Mouse (Mus musculus) kidney, embryonic 15.5 days (tissue): ENCODE data around the gene Gucy2c. TPM values are rescaled to one million over a fixed set of nuclear protein-coding genes. Genes with fewer than 3 reads are reported as not detected.
A peak's percentile ranks its signal among the peaks of the same experiment; 100 is the strongest.

Experiments used
- ATAC-seq: fragments of 200-750 bp; cut with Nextera tagmentation; replicated peaks from 2 replicates; pipeline ENCODE4 v1.8.0; 2017; ENCODE audit warnings: moderate TSS enrichment; ENCODE audit not compliant: low FRiP score
- H3K27ac ChIP-seq: fragments of 300-500 bp; sonication (generic); 2 replicates; pipeline ENCODE4 v1.5.1; 2015; ENCODE audit warnings: mild to moderate bottlenecking, inconsistent platforms
- H3K27me3 ChIP-seq: fragments of 300-500 bp; sonication (generic); 2 replicates; pipeline ENCODE4 v1.6.1; 2015; ENCODE audit warnings: inconsistent platforms
- H3K36me3 ChIP-seq: fragments of 300-500 bp; sonication (generic); 2 replicates; pipeline ENCODE4 v1.6.1; 2015; ENCODE audit warnings: inconsistent platforms
- H3K4me1 ChIP-seq: fragments of 300-500 bp; sonication (generic); 2 replicates; pipeline ENCODE4 v1.6.1; 2015; ENCODE audit warnings: inconsistent platforms
- H3K4me2 ChIP-seq: fragments of 300-500 bp; sonication (generic); 2 replicates; pipeline ENCODE4 v1.6.1; 2015; ENCODE audit warnings: moderate library complexity, mild to moderate bottlenecking, inconsistent platforms
- H3K4me3 ChIP-seq: fragments of 300-500 bp; sonication (generic); replicated peaks from 2 replicates; pipeline ENCODE4 v1.5.1; 2015; ENCODE audit warnings: mild to moderate bottlenecking, inconsistent platforms
- H3K9ac ChIP-seq: fragments of 300-500 bp; sonication (generic); 2 replicates; pipeline ENCODE4 v1.6.1; 2015; ENCODE audit warnings: mild to moderate bottlenecking, inconsistent platforms
- H3K9me3 ChIP-seq: fragments of 300-500 bp; sonication (generic); replicated peaks from 2 replicates; pipeline ENCODE4 v1.6.1; 2016; ENCODE audit warnings: inconsistent platforms
- WGBS: fragments of 180-500 bp; shearing (Covaris S2); methylation state at CpG from one replicate; pipeline ENCODE4 v1.1.7; 2015; ENCODE audit warnings: mixed read lengths; 5-methylcytosine and 5-hydroxymethylcytosine counted together
- polyA plus RNA-seq: library from polyadenylated mRNA; unstranded; fragments of >200 nt; fragmentation: Nextera tagmentation; extraction: Ambion mirVana; gene quantifications from 2 replicates; pipeline ENCODE4 v1.2.1, GENCODE M21; 2015

The Gucy2c gene
- 0.08 and 0.71 TPM in 2 replicates for polyA plus RNA-seq

GRCm38 (mm10) chr6:136781377-136781986 is at the start of gene Gucy2c:
Gene Gucy2c (minus strand): TSS chr6:136781765.
- no peak within 1 kb of the TSS for H3K4me2 ChIP-seq
- no peaks in the 10 kb centered on the region for H3K4me1 ChIP-seq
- H3K27me3 ChIP-seq: no peaks in the 10 kb centered on the region
- H3K9ac ChIP-seq: no peak within 1 kb of the TSS
- no peaks in the 10 kb centered on the region for H3K36me3 ChIP-seq
- H3K27ac ChIP-seq: no peak within 1 kb of the TSS
- ATAC-seq: no peak
- no peak within 1 kb of the TSS for H3K4me3 ChIP-seq
- WGBS: 70% methylated on average over 20 of the region's 20 CpGs
- H3K9me3 ChIP-seq: no peaks in the 10 kb centered on the region

- Histone ChIP-seq H3K9ac (peak overlapping the region; percentile 52), H3K4me2 (peak overlapping the region; percentile 72), H3K27ac (peak overlapping the region; percentile 87), H3K36me3 (peaks cover 21% of the 10 kb centered on the region), H3K4me1 (peaks cover 10% of the 10 kb centered on the region), H3K9me3 (no peaks in the 10 kb centered on the region), H3K4me3 (peak overlapping the region; percentile 99), H3K27me3 (no peaks in the 10 kb centered on the region)
- WGBS: 32% methylated on average over 4 of the region's 4 CpGs
- no peak for ATAC-seq
Measured at GRCm38 (mm10) chr6:136828681-136829080, 47.1 kb upstream of the Gucy2c start.

GRCm38 (mm10) chr6:136827881-136828561 is 46.5 kb upstream of the Gucy2c start, which contains the start of gene Wbp11:
Gene Wbp11 (minus strand): TSS chr6:136828233.
- Histone ChIP-seq H3K27me3 (no peaks in the 10 kb centered on the region), H3K9ac (peak within 1 kb of the TSS; percentile 99), H3K9me3 (no peaks in the 10 kb centered on the region), H3K4me2 (peak within 1 kb of the TSS; percentile 72), H3K27ac (peak within 1 kb of the TSS; percentile 87), H3K4me3 (peak within 1 kb of the TSS; percentile 99), H3K4me1 (peaks cover 10% of the 10 kb centered on the region), H3K36me3 (peaks cover 23% of the 10 kb centered on the region)
- WGBS: under 1% methylated on average over 45 of the region's 45 CpGs
- peak; percentile 100 for ATAC-seq

GRCm38 (mm10) chr6:136827516-136827880 is 45.9 kb upstream of the Gucy2c start, which contains the start of gene BC049715:
Gene BC049715 (plus strand): TSS chr6:136827626.
- no peaks in the 10 kb centered on the region for H3K27me3 ChIP-seq
- peak within 1 kb of the TSS; percentile 99 for H3K9ac ChIP-seq
- peaks cover 29% of the 10 kb centered on the region for H3K36me3 ChIP-seq
- WGBS: under 1% methylated on average over 34 of the region's 34 CpGs
- no peak for ATAC-seq
- peak within 1 kb of the TSS; percentile 87 for H3K27ac ChIP-seq
- peaks cover 10% of the 10 kb centered on the region for H3K4me1 ChIP-seq
- H3K4me2 ChIP-seq: peak within 1 kb of the TSS; percentile 72
- H3K9me3 ChIP-seq: no peaks in the 10 kb centered on the region
- peak within 1 kb of the TSS; percentile 99 for H3K4me3 ChIP-seq

GRCm38 (mm10) chr6:136827116-136827515 is 45.6 kb upstream of the Gucy2c start:
- Histone ChIP-seq H3K36me3 (peaks cover 32% of the 10 kb centered on the region), H3K4me2 (peak overlapping the region; percentile 72), H3K27me3 (no peaks in the 10 kb centered on the region), H3K27ac (peak overlapping the region; percentile 86; the same call in 1 of the 2 replicates), H3K9me3 (no peaks in the 10 kb centered on the region), H3K4me3 (peak overlapping the region; percentile 99), H3K9ac (peak overlapping the region; percentile 99), H3K4me1 (peaks cover 10% of the 10 kb centered on the region)
- 11% methylated on average over 7 of the region's 7 CpGs for WGBS
- ATAC-seq: no peak

GRCm38 (mm10) chr6:136824987-136825386 is 43.4 kb upstream of the Gucy2c start:
- 89% methylated on average over 8 of the region's 8 CpGs for WGBS
- Histone ChIP-seq H3K27ac (no peak overlapping the region), H3K4me3 (no peak overlapping the region), H3K4me1 (peaks cover 10% of the 10 kb centered on the region), H3K9me3 (no peaks in the 10 kb centered on the region), H3K4me2 (no peak overlapping the region), H3K36me3 (peaks cover 54% of the 10 kb centered on the region), H3K27me3 (no peaks in the 10 kb centered on the region), H3K9ac (no peak overlapping the region)
- ATAC-seq: no peak

GRCm38 (mm10) chr6:136821086-136821485 is 39.5 kb upstream of the Gucy2c start:
- H3K9ac ChIP-seq: no peak overlapping the region
- no peaks in the 10 kb centered on the region for H3K4me1 ChIP-seq
- H3K9me3 ChIP-seq: no peaks in the 10 kb centered on the region
- ATAC-seq: 0 out of 2 replicates have a peak, but pooled peaks have one; percentile 36
- 91% methylated on average over 18 of the region's 18 CpGs for WGBS
- no peak overlapping the region for H3K27ac ChIP-seq
- no peak overlapping the region for H3K4me2 ChIP-seq
- no peak overlapping the region for H3K4me3 ChIP-seq
- H3K27me3 ChIP-seq: no peaks in the 10 kb centered on the region
- peaks cover 92% of the 10 kb centered on the region for H3K36me3 ChIP-seq

- no peak overlapping the region for H3K9ac ChIP-seq
- no peak overlapping the region for H3K27ac ChIP-seq
- no peaks in the 10 kb centered on the region for H3K9me3 ChIP-seq
- H3K36me3 ChIP-seq: peaks cover 94% of the 10 kb centered on the region
- H3K4me3 ChIP-seq: no peak overlapping the region
- ATAC-seq: no peak
- H3K4me2 ChIP-seq: no peak overlapping the region
- WGBS: 96% methylated on average over 21 of the region's 21 CpGs
- H3K4me1 ChIP-seq: no peaks in the 10 kb centered on the region
- no peaks in the 10 kb centered on the region for H3K27me3 ChIP-seq
Measured at GRCm38 (mm10) chr6:136820381-136820780, 38.8 kb upstream of the Gucy2c start.

- Histone ChIP-seq H3K9ac (no peak overlapping the region), H3K4me2 (no peak overlapping the region), H3K9me3 (no peaks in the 10 kb centered on the region), H3K36me3 (peaks cover 98% of the 10 kb centered on the region), H3K27ac (no peak overlapping the region), H3K27me3 (no peaks in the 10 kb centered on the region), H3K4me1 (no peaks in the 10 kb centered on the region), H3K4me3 (no peak overlapping the region)
- no peak for ATAC-seq
- WGBS: 89% methylated on average over 3 of the region's 3 CpGs
Measured at GRCm38 (mm10) chr6:136817549-136817948, 36.0 kb upstream of the Gucy2c start.

GRCm38 (mm10) chr6:136816826-136817225 is 35.3 kb upstream of the Gucy2c start:
- Histone ChIP-seq H3K27ac (no peak overlapping the region), H3K4me3 (no peak overlapping the region), H3K4me2 (no peak overlapping the region), H3K36me3 (peaks cover 98% of the 10 kb centered on the region), H3K9me3 (no peaks in the 10 kb centered on the region), H3K4me1 (no peaks in the 10 kb centered on the region), H3K9ac (no peak overlapping the region), H3K27me3 (no peaks in the 10 kb centered on the region)
- no peak for ATAC-seq
- WGBS: 92% methylated on average over 21 of the region's 21 CpGs

GRCm38 (mm10) chr6:136815381-136815780 is 33.8 kb upstream of the Gucy2c start:
- Histone ChIP-seq H3K27ac (no peak overlapping the region), H3K27me3 (no peaks in the 10 kb centered on the region), H3K36me3 (peaks cover 86% of the 10 kb centered on the region), H3K4me3 (no peak overlapping the region), H3K4me1 (no peaks in the 10 kb centered on the region), H3K9me3 (no peaks in the 10 kb centered on the region), H3K9ac (no peak overlapping the region), H3K4me2 (no peak overlapping the region)
- 95% methylated on average over 7 of the region's 7 CpGs for WGBS
- no peak for ATAC-seq

- H3K9ac ChIP-seq: no peak overlapping the region
- H3K27ac ChIP-seq: no peak overlapping the region
- peaks cover 69% of the 10 kb centered on the region for H3K36me3 ChIP-seq
- H3K4me1 ChIP-seq: peaks cover 13% of the 10 kb centered on the region
- no peak overlapping the region for H3K4me3 ChIP-seq
- 49% methylated on average over 4 of the region's 4 CpGs for WGBS
- no peaks in the 10 kb centered on the region for H3K27me3 ChIP-seq
- ATAC-seq: no peak
- H3K9me3 ChIP-seq: no peaks in the 10 kb centered on the region
- no peak overlapping the region for H3K4me2 ChIP-seq
Measured at GRCm38 (mm10) chr6:136813117-136813516, 31.6 kb upstream of the Gucy2c start.
